Mouse (Mus musculus): Measurements from ENCODE around the gene Kcna5. TPM values are rescaled to one million over a fixed set of nuclear protein-coding genes. Genes with fewer than 3 reads are reported as not detected.

Gene Kcna5
- total RNA-seq, 1 experiment = not detected

DNA sequence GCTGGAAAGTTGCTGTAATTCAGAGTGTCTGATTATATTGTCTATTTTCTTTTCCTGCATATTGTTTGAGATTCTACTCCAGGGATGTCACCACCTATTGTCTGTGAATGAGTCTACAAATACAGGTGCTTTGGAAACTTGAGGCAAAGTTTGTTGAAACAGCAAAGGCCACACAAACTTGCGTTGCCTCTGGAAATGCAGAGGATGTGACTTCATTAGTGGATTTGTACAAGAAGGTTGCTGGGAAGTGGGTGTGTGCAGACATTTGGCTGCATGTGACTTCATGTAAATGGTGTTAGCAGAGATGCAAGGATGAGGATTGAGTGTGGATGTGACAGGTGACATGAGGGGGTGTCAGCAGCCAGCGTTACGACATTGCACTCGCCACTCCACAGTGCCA, 1.7 kb upstream of the Kcna5 start:
- no peaks in the 10 kb centered on the region for H3K9me3 ChIP-seq (ENCODE audit: control insufficient read depth, insufficient read depth, low read depth, low read length)
- H3K27ac ChIP-seq (ENCODE audit: insufficient read depth, low read depth, low read length, poor library complexity, severe bottlenecking) = no peak overlapping the region
- H3K4me3 ChIP-seq (ENCODE audit: insufficient read depth in 1 of 2, low read depth in 1 of 2, low read length in 2 of 2, poor library complexity in 1 of 2, severe bottlenecking in 1 of 2) = no peak overlapping the region
- no peak for TF ChIP-seq MAFK (IDR thresholded peaks at IDR 0.05; ENCODE audit: insufficient read depth, low read depth, low read length)
- TF ChIP-seq CHD2 (IDR thresholded peaks at IDR 0.05; ENCODE audit: low read depth, low read length) = no peak
- TF ChIP-seq HCFC1 (IDR thresholded peaks at IDR 0.05; ENCODE audit: borderline replicate concordance, insufficient read depth, low read length) = no peak
- TF ChIP-seq ZNF384 (IDR thresholded peaks at IDR 0.05; ENCODE audit: low read depth, low read length) = no peak
- TF ChIP-seq ZC3H11A (IDR thresholded peaks at IDR 0.05; ENCODE audit: borderline replicate concordance, low read depth, low read length) = no peak
- in situ Hi-C loops (cut with MboI; ENCODE audit: low sequenced_read_pairs in 2 of 2, unreplicated experiment in 2 of 2) = no loop called here
- H3K9ac ChIP-seq (ENCODE audit: insufficient read depth, low read depth, low read length, poor library complexity, severe bottlenecking) = no peak overlapping the region
- H3K36me3 ChIP-seq (ENCODE audit: control insufficient read depth, insufficient read depth, low read length, poor library complexity, severe bottlenecking) = no peaks in the 10 kb centered on the region
- no peak for DNase-seq (ENCODE audit: low read depth, low spot score)
- peaks cover 0 to 4% of the 10 kb centered on the region in 2 experiments; a peak in 1 of 4 replicates for H3K4me1 ChIP-seq (ENCODE audit: control insufficient read depth in 2 of 2, insufficient read depth in 2 of 2, low read length in 2 of 2, poor library complexity in 1 of 2)

DNA sequence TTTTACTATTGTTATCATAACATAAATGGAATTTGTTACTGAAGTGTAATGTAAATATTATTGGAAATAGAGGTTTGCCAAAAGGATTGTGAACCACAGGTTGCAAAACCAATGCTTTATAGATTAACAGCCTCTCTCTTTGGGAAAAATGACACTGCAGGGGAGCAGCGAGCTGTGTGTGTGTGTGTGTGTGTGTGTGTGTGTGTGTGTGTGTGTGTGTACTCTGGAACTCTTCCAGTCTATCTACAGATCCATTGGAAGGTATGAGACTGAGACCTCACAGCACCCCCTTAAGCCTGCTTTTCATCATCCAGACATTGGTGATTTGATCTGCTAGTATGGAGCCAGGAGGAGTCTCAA, 679 bp upstream of the Kcna5 start:
- no peak overlapping the region for H3K4me3 ChIP-seq (ENCODE audit: insufficient read depth in 1 of 2, low read depth in 1 of 2, low read length in 2 of 2, poor library complexity in 1 of 2, severe bottlenecking in 1 of 2)
- in situ Hi-C loops (cut with MboI; ENCODE audit: low sequenced_read_pairs in 2 of 2, unreplicated experiment in 2 of 2) = no loop called here
- TF ChIP-seq MAFK (IDR thresholded peaks at IDR 0.05; ENCODE audit: insufficient read depth, low read depth, low read length) = no peak
- no peak for TF ChIP-seq ZNF384 (IDR thresholded peaks at IDR 0.05; ENCODE audit: low read depth, low read length)
- TF ChIP-seq ZC3H11A (IDR thresholded peaks at IDR 0.05; ENCODE audit: borderline replicate concordance, low read depth, low read length) = no peak
- TF ChIP-seq HCFC1 (IDR thresholded peaks at IDR 0.05; ENCODE audit: borderline replicate concordance, insufficient read depth, low read length) = no peak
- no peak for TF ChIP-seq CHD2 (IDR thresholded peaks at IDR 0.05; ENCODE audit: low read depth, low read length)
- no peak for DNase-seq (ENCODE audit: low read depth, low spot score)
- H3K9me3 ChIP-seq (ENCODE audit: control insufficient read depth, insufficient read depth, low read depth, low read length) = no peaks in the 10 kb centered on the region
- H3K9ac ChIP-seq (ENCODE audit: insufficient read depth, low read depth, low read length, poor library complexity, severe bottlenecking) = no peak overlapping the region
- H3K4me1 ChIP-seq (ENCODE audit: control insufficient read depth in 2 of 2, insufficient read depth in 2 of 2, low read length in 2 of 2, poor library complexity in 1 of 2) = peaks cover 0 to 4% of the 10 kb centered on the region in 2 experiments; a peak in 1 of 4 replicates
- no peak overlapping the region for H3K27ac ChIP-seq (ENCODE audit: insufficient read depth, low read depth, low read length, poor library complexity, severe bottlenecking)
- H3K36me3 ChIP-seq (ENCODE audit: control insufficient read depth, insufficient read depth, low read length, poor library complexity, severe bottlenecking) = no peaks in the 10 kb centered on the region

DNA sequence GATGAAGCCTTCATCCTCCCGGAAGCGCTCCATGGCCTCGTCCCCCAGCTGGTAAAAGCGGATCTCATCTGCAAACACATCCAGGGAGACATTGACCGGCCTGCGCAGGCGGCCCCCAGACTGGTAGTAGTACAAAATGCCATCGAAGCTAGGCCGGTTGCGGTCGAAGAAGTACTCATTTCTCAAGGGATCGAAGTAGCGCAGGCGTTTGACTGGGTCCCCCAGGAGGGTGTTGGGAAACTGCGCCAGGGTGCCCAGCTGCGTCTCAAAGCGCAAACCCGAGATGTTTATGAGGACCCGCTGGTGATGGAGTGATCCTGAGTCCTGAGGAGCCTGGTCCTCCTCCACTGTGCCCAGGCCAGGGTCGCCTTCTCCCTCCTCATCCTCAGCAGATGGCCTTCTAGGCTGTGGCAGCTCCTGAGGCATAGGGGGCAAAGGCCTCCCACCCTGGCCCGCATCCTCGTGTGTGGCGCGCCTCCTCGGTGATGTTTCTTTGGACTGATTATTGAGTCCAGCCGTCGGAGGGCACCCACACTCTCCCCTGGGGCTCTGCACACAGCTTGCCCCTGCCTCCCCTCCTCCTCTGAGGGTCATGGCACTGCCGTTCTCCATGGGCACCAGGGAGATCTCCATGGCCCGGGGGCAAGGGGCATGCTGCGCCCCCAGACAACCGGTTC, 543 bp downstream of the Kcna5 start:
- H3K9me3 ChIP-seq (ENCODE audit: control insufficient read depth, insufficient read depth, low read depth, low read length) = no peaks in the 10 kb centered on the region
- TF ChIP-seq ZC3H11A (IDR thresholded peaks at IDR 0.05; ENCODE audit: borderline replicate concordance, low read depth, low read length) = no peak
- no peak for TF ChIP-seq CHD2 (IDR thresholded peaks at IDR 0.05; ENCODE audit: low read depth, low read length)
- no peak for TF ChIP-seq ZNF384 (IDR thresholded peaks at IDR 0.05; ENCODE audit: low read depth, low read length)
- TF ChIP-seq MAFK (IDR thresholded peaks at IDR 0.05; ENCODE audit: insufficient read depth, low read depth, low read length) = no peak
- no peak for TF ChIP-seq HCFC1 (IDR thresholded peaks at IDR 0.05; ENCODE audit: borderline replicate concordance, insufficient read depth, low read length)
- peak overlapping the region; percentile 11; the same call in 1 of the 2 replicates for H3K9ac ChIP-seq (ENCODE audit: insufficient read depth, low read depth, low read length, poor library complexity, severe bottlenecking)
- H3K4me1 ChIP-seq (ENCODE audit: control insufficient read depth in 2 of 2, insufficient read depth in 2 of 2, low read length in 2 of 2, poor library complexity in 1 of 2) = peaks cover 0 to 4% of the 10 kb centered on the region in 2 experiments; a peak in 1 of 4 replicates
- H3K4me3 ChIP-seq (ENCODE audit: insufficient read depth in 1 of 2, low read depth in 1 of 2, low read length in 2 of 2, poor library complexity in 1 of 2, severe bottlenecking in 1 of 2) = peak overlapping the region; percentile 23 to 50; a peak in 3 of 4 replicates
- in situ Hi-C loops (cut with MboI; ENCODE audit: low sequenced_read_pairs in 2 of 2, unreplicated experiment in 2 of 2) = no loop called here
- no peak overlapping the region for H3K27ac ChIP-seq (ENCODE audit: insufficient read depth, low read depth, low read length, poor library complexity, severe bottlenecking)
- no peaks in the 10 kb centered on the region for H3K36me3 ChIP-seq (ENCODE audit: control insufficient read depth, insufficient read depth, low read length, poor library complexity, severe bottlenecking)
- no peak for DNase-seq (ENCODE audit: low read depth, low spot score)

DNA sequence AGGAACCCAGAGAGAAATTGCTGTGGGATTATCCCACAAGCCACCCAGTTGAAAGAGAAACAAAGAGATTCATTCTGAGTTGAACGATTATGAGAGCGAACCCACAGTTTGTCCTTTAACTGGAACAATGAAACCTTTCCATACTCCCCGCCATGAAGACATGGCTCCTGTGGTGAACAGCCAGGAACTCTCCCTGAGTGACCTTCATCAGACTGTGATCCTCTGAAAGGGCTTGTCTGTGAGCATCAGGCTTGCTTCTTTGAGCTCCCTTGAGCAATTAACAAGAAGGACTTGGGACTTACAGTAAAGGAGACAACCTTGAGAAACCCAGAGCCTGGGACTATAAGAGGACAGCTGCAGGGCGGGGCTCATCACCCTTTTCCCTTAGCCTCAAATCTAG, 3.9 kb downstream of the Kcna5 start:
- in situ Hi-C loops (cut with MboI; ENCODE audit: low sequenced_read_pairs in 2 of 2, unreplicated experiment in 2 of 2) = no loop called here
- no peaks in the 10 kb centered on the region for H3K9me3 ChIP-seq (ENCODE audit: control insufficient read depth, insufficient read depth, low read depth, low read length)
- no peak overlapping the region for H3K9ac ChIP-seq (ENCODE audit: insufficient read depth, low read depth, low read length, poor library complexity, severe bottlenecking)
- TF ChIP-seq ZNF384 (IDR thresholded peaks at IDR 0.05; ENCODE audit: low read depth, low read length) (no peak), CHD2 (IDR thresholded peaks at IDR 0.05; ENCODE audit: low read depth, low read length) (no peak), ZC3H11A (IDR thresholded peaks at IDR 0.05; ENCODE audit: borderline replicate concordance, low read depth, low read length) (no peak), MAFK (IDR thresholded peaks at IDR 0.05; ENCODE audit: insufficient read depth, low read depth, low read length) (no peak), HCFC1 (IDR thresholded peaks at IDR 0.05; ENCODE audit: borderline replicate concordance, insufficient read depth, low read length) (no peak)
- DNase-seq (ENCODE audit: low read depth, low spot score) = no peak
- H3K4me3 ChIP-seq (ENCODE audit: insufficient read depth in 1 of 2, low read depth in 1 of 2, low read length in 2 of 2, poor library complexity in 1 of 2, severe bottlenecking in 1 of 2) = no peak overlapping the region
- H3K4me1 ChIP-seq (ENCODE audit: control insufficient read depth in 2 of 2, insufficient read depth in 2 of 2, low read length in 2 of 2, poor library complexity in 1 of 2) = peaks cover 0 to 4% of the 10 kb centered on the region in 2 experiments; a peak in 1 of 4 replicates
- no peak overlapping the region for H3K27ac ChIP-seq (ENCODE audit: insufficient read depth, low read depth, low read length, poor library complexity, severe bottlenecking)
- no peaks in the 10 kb centered on the region for H3K36me3 ChIP-seq (ENCODE audit: control insufficient read depth, insufficient read depth, low read length, poor library complexity, severe bottlenecking)

All from ES-E14 (cell line).